Mouse (Mus musculus) CH12.LX (cell line): ENCODE measurements at regions not wholly inside any gene's neighbourhood (a gene's known extent, or its start where the extent isn't known, plus 50 kb on each side); places are given as distances from the start of the nearest gene placed in this dataset.

Source experiments
- DNase-seq: peaks from one replicate; pipeline ENCODE4 v3.0.0-alpha.2; 2013; ENCODE audit errors: extremely low read depth
- H3K27ac ChIP-seq: 2 replicates; pipeline ENCODE4 v1.5.1; 2012; ENCODE audit warnings: low read depth, mild to moderate bottlenecking, control low read depth, moderate library complexity; ENCODE audit not compliant: insufficient read depth
- H3K27me3 ChIP-seq: replicated peaks from 2 replicates; pipeline ENCODE3; 2012; ENCODE audit warnings: inconsistent platforms
- H3K36me3 ChIP-seq, 2 experiments: replicated peaks in 1 of 2; 2 replicates each; pipeline versions ENCODE3 to v1.6.1; 2012; ENCODE audit warnings: inconsistent platforms in 1 of 2, low read length in 1 of 2, mild to moderate bottlenecking in 1 of 2, mixed read lengths in 1 of 2, moderate library complexity in 1 of 2; ENCODE audit not compliant: control insufficient read depth in 1 of 2, insufficient read depth in 1 of 2
- H3K4me1 ChIP-seq, 2 experiments: 2 replicates each; pipeline ENCODE4 v1.6.1; 2012; ENCODE audit warnings: inconsistent platforms in 1 of 2, moderate library complexity in 1 of 2; ENCODE audit not compliant: insufficient read depth in 2 of 2, control insufficient read depth in 1 of 2
- H3K4me2 ChIP-seq: 2 replicates; pipeline ENCODE4 v1.6.1; 2012; ENCODE audit warnings: low read depth, mild to moderate bottlenecking, control low read depth; ENCODE audit not compliant: poor library complexity, insufficient read depth, severe bottlenecking
- H3K4me3 ChIP-seq, 3 experiments: fragments of 150-350 bp in 1 of 3; sonication (generic) in 1 of 3; replicated peaks in 1 of 3; 2 replicates each; pipeline versions ENCODE3 to v1.5.1; 2011 to 2012; ENCODE audit warnings: low read depth in 2 of 3, low read length in 2 of 3, mild to moderate bottlenecking in 2 of 3, moderate library complexity in 2 of 3, control low read depth in 1 of 3, improper control_type of control experiment in 1 of 3, inconsistent platforms in 1 of 3, mixed read lengths in 1 of 3; ENCODE audit not compliant: poor library complexity in 1 of 3
- H3K79me2 ChIP-seq: replicated peaks from 2 replicates; pipeline ENCODE4 v1.6.1; 2012; ENCODE audit warnings: mild to moderate bottlenecking, moderate library complexity; ENCODE audit not compliant: control insufficient read depth, poor library complexity, insufficient read depth, severe bottlenecking; ENCODE audit errors: extremely low read depth
- H3K9ac ChIP-seq: 2 replicates; pipeline ENCODE4 v1.6.1; 2012; ENCODE audit warnings: low read depth, mild to moderate bottlenecking, control low read depth, moderate library complexity; ENCODE audit not compliant: insufficient read depth
- H3K9me3 ChIP-seq: replicated peaks from 2 replicates; pipeline ENCODE3; 2012; ENCODE audit warnings: low read length, inconsistent platforms, mixed read lengths
- BHLHE40 ChIP-seq: IDR thresholded peaks from 2 replicates; pipeline ENCODE4 v1.6.1; 2011; ENCODE audit warnings: mild to moderate bottlenecking, low read depth, low read length, improper control_type of control experiment
- CHD1 ChIP-seq: IDR thresholded peaks from 2 replicates; pipeline ENCODE4 v1.6.1; 2012; ENCODE audit warnings: low read depth, low read length, improper control_type of control experiment, inconsistent platforms
- CHD2 ChIP-seq: IDR thresholded peaks from 2 replicates; pipeline ENCODE4 v1.6.1; 2011; ENCODE audit warnings: low read length, improper control_type of control experiment
- ELF1 ChIP-seq: IDR thresholded peaks from 2 replicates; pipeline ENCODE4 v1.6.1; 2014; ENCODE audit warnings: low read depth, mild to moderate bottlenecking, inconsistent platforms, low read length, improper control_type of control experiment
- ETS1 ChIP-seq: conservative IDR thresholded peaks from 2 replicates; pipeline ENCODE4 v1.6.1; 2012; ENCODE audit warnings: low read depth, mild to moderate bottlenecking, inconsistent platforms, low read length, improper control_type of control experiment, moderate library complexity
- GABPA ChIP-seq: IDR thresholded peaks from 2 replicates; pipeline ENCODE4 v1.6.1; 2012; ENCODE audit warnings: low read depth, low read length, improper control_type of control experiment, inconsistent platforms; ENCODE audit not compliant: insufficient replicate concordance
- IRF4 ChIP-seq: IDR thresholded peaks from 2 replicates; pipeline ENCODE4 v1.6.1; 2014; ENCODE audit warnings: low read depth, mild to moderate bottlenecking, inconsistent platforms, low read length, improper control_type of control experiment
- JUN ChIP-seq: IDR thresholded peaks from 2 replicates; pipeline ENCODE4 v1.6.1; 2011; ENCODE audit warnings: low read depth, mild to moderate bottlenecking, low read length, improper control_type of control experiment, moderate library complexity; ENCODE audit not compliant: insufficient read depth
- MAFK ChIP-seq: IDR thresholded peaks from 2 replicates; pipeline ENCODE4 v1.6.1; 2011; ENCODE audit warnings: low read length, improper control_type of control experiment; ENCODE audit not compliant: insufficient replicate concordance
- MAX ChIP-seq: IDR thresholded peaks from 2 replicates; pipeline ENCODE4 v1.6.1; 2011; ENCODE audit warnings: low read length, improper control_type of control experiment
- MEF2A ChIP-seq: IDR thresholded peaks from 2 replicates; pipeline ENCODE4 v1.6.1; 2014; ENCODE audit warnings: low read depth, mild to moderate bottlenecking, inconsistent platforms, low read length, improper control_type of control experiment, borderline replicate concordance
- MXI1 ChIP-seq: IDR thresholded peaks from 2 replicates; pipeline ENCODE4 v1.6.1; 2011; ENCODE audit warnings: mild to moderate bottlenecking, low read depth, low read length, improper control_type of control experiment
- NRF1 ChIP-seq: IDR thresholded peaks from 2 replicates; pipeline ENCODE4 v1.6.1; 2014; ENCODE audit warnings: low read depth, mild to moderate bottlenecking, inconsistent platforms, low read length, improper control_type of control experiment, moderate library complexity
- RCOR1 ChIP-seq: conservative IDR thresholded peaks from 2 replicates; pipeline ENCODE4 v1.6.1; 2012; ENCODE audit warnings: low read depth, mild to moderate bottlenecking, inconsistent platforms, low read length, improper control_type of control experiment
- SIN3A ChIP-seq: IDR thresholded peaks from 2 replicates; pipeline ENCODE4 v1.6.1; 2012; ENCODE audit warnings: low read length, improper control_type of control experiment, inconsistent platforms
- SMC3 ChIP-seq: IDR thresholded peaks from 2 replicates; pipeline ENCODE4 v1.6.1; 2011; ENCODE audit warnings: low read depth, low read length, improper control_type of control experiment
- TCF12 ChIP-seq: IDR thresholded peaks from 2 replicates; pipeline ENCODE4 v1.6.1; 2014; ENCODE audit warnings: low read depth, mild to moderate bottlenecking, inconsistent platforms, low read length, improper control_type of control experiment
- UBTF ChIP-seq: IDR thresholded peaks from 2 replicates; pipeline ENCODE4 v1.6.1; 2012; ENCODE audit warnings: low read depth, mild to moderate bottlenecking, inconsistent platforms, low read length, improper control_type of control experiment, moderate library complexity
- USF1 ChIP-seq: IDR thresholded peaks from 2 replicates; pipeline ENCODE4 v1.6.1; 2014; ENCODE audit warnings: low read depth, mild to moderate bottlenecking, inconsistent platforms, low read length, improper control_type of control experiment
- ZC3H11A ChIP-seq: IDR thresholded peaks from 2 replicates; pipeline ENCODE4 v1.6.1; 2012; ENCODE audit warnings: low read depth, mild to moderate bottlenecking, inconsistent platforms, low read length, improper control_type of control experiment
- ZKSCAN1 ChIP-seq: IDR thresholded peaks from 2 replicates; pipeline ENCODE4 v1.6.1; 2012; ENCODE audit warnings: low read depth, inconsistent platforms, low read length, improper control_type of control experiment, borderline replicate concordance
- ZMIZ1 ChIP-seq: IDR thresholded peaks from 2 replicates; pipeline ENCODE4 v1.6.1; 2012; ENCODE audit warnings: low read depth, mild to moderate bottlenecking, inconsistent platforms, low read length, improper control_type of control experiment
- ZNF384 ChIP-seq: IDR thresholded peaks from 2 replicates; pipeline ENCODE4 v1.6.1; 2012; ENCODE audit warnings: low read depth, low read length, improper control_type of control experiment, inconsistent platforms
- dilution Hi-C: fragments of 300-500 bp; cut with MboI; formaldehyde crosslinking; loops from 2 replicates; pipeline ENCODE4 v1.14.3; 2020; ENCODE audit warnings: low sequenced_read_pairs; ENCODE audit not compliant: extremely low pct_unique_long_range_greater_than_20kb, extremely low pct_ligation_motif_present
- in situ Hi-C: fragments of 300-500 bp; cut with MboI; formaldehyde crosslinking; loops from 3 replicates; pipeline ENCODE4 v1.14.3; 2019; ENCODE audit warnings: low sequenced_read_pairs, low pct_ligation_motif_present, low pct_unique_long_range_greater_than_20kb, mixed read lengths

GRCm38 (mm10) chr10:39227499-39227942, 63.9 kb upstream of the Ccn6 start:
- H3K4me2 ChIP-seq = no peak overlapping the region
- no peak for DNase-seq
- H3K36me3 ChIP-seq = no peaks in the 10 kb centered on the region
- TF ChIP-seq USF1 (no peak), MAFK (no peak), ZNF384 (no peak), GABPA (no peak), CHD1 (no peak), MAX (no peak), NRF1 (no peak), RCOR1 (no peak), SIN3A (no peak), BHLHE40 (no peak), JUN (no peak), ELF1 (no peak), TCF12 (no peak), ETS1 (no peak), MXI1 (no peak), UBTF (no peak), ZC3H11A (no peak), ZMIZ1 (no peak), ZKSCAN1 (no peak), SMC3 (no peak)
- no peaks in the 10 kb centered on the region for H3K4me1 ChIP-seq
- no peaks in the 10 kb centered on the region for H3K27me3 ChIP-seq
- H3K9me3 ChIP-seq = no peaks in the 10 kb centered on the region
- dilution Hi-C loops = no loop called here
- H3K79me2 ChIP-seq = no peaks in the 10 kb centered on the region
- H3K4me3 ChIP-seq = no peak overlapping the region
- no peak overlapping the region for H3K27ac ChIP-seq
- H3K9ac ChIP-seq = no peak overlapping the region
- in situ Hi-C loops = no loop called here

GRCm38 (mm10) chr10:39226518-39226917, 62.9 kb upstream of the Ccn6 start:
- no peak for DNase-seq
- Histone ChIP-seq H3K9me3 (peaks cover 3% of the 10 kb centered on the region), H3K27ac (no peak overlapping the region), H3K4me2 (no peak overlapping the region), H3K36me3 (no peaks in the 10 kb centered on the region), H3K4me3 (no peak overlapping the region), H3K79me2 (no peaks in the 10 kb centered on the region), H3K9ac (no peak overlapping the region), H3K4me1 (no peaks in the 10 kb centered on the region), H3K27me3 (no peaks in the 10 kb centered on the region)
- no peak for TF ChIP-seq CHD1
- TF ChIP-seq ZC3H11A = no peak
- no peak for TF ChIP-seq BHLHE40
- no peak for TF ChIP-seq SIN3A
- TF ChIP-seq USF1 = no peak
- TF ChIP-seq CHD2 = no peak
- TF ChIP-seq ETS1 = no peak
- TF ChIP-seq UBTF = no peak
- no peak for TF ChIP-seq MEF2A
- no peak for TF ChIP-seq IRF4
- dilution Hi-C loops (no loop called here), in situ Hi-C loops (no loop called here)
